ENCODE assay signal across 10 mouse cellular contexts in the genomic region with DNA sequence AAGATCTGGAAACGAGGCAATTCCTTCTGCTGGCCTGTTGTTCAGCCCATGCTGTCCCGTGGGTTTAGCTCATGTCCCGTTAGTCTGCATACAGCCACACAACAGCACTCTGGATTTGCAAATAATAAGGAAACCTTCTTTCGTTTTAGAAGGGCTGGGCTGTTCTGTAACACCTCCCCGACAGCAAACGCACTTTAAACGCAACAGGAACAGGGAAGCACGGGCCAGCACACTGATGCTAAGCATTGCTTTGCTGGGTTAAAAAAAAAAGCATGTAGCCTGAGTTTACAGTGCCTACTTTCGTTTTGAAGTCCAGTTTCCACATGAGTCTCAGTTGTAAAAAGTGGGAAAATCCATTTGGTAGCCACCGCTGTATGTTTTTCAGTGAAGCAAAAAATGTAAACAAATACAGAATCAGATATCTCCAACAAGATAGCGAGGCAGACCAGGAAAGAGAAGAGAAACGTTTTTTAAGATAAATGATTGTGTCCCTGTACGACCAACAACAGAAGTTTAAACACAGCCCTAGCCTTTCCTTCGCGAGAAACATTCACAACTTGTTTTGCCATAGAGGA. TPM values are rescaled to one million over a fixed set of nuclear protein-coding genes. Genes with fewer than 3 reads are reported as not detected.
A peak's percentile ranks its signal among the peaks of the same experiment; 100 is the strongest.
DNase-seq lines count a peak whose midpoint lies in the region; ATAC-seq and TF ChIP-seq lines count a peak whose summit lies in the region.
"Had no signal": no experiment of that assay in that cellular context is flagged by ENCODE, and none has a peak within 500 bp of the region (broad histone marks: within the 10 kb centered on the region; RNA-seq: fewer than 3 reads in every experiment).

No protein-coding gene starts in this region.

- TF ChIP-seq POLR2A in kidney, adult 2 months (IDR thresholded peaks at IDR 0.05; ENCODE audit: low read depth, low read length): no peak

- TF ChIP-seq CTCF in kidney, adult 2 months (conservative IDR thresholded peaks at IDR 0.05; ENCODE audit: insufficient read depth, insufficient read length, low read depth, low read length): no peak
- no peak for TF ChIP-seq CTCF in G1E (IDR thresholded peaks at IDR 0.05; ENCODE audit: low read depth, low read length)

- ATAC-seq in G1E (ENCODE audit: extremely low read depth, insufficient number of reproducible peaks, low FRiP score, poor library complexity, severe bottlenecking): no peak
- ATAC-seq in granulocyte monocyte progenitor cell, adult 5-6 weeks (replicated peaks; ENCODE audit: poor library complexity, severe bottlenecking): peak; percentile 29
- ATAC-seq in hindbrain, embryonic 16.5 days: no peak

- WGBS in kidney, adult 2 months: 71% methylated on average over 15 of the region's 15 CpGs
- 5% methylated on average over 15 of the region's 15 CpGs for WGBS in macrophage (ENCODE audit: missing documents)
- 81% methylated on average over 15 of the region's 15 CpGs for whole genome bisulfite sequencing in hindbrain, embryonic 16.5 days

- H3K27ac ChIP-seq in kidney, adult 2 months (ENCODE audit: insufficient read depth, low read depth, low read length): no peak overlapping the region
- H3K27ac ChIP-seq in macrophage: peak overlapping the region; percentile 59
- no peak overlapping the region for H3K27ac ChIP-seq in hindbrain, embryonic 16.5 days (ENCODE audit: low read depth, low read length)

- H3K4me3 ChIP-seq in kidney, adult 2 months (ENCODE audit: insufficient read depth, low read depth, low read length): peak overlapping the region; percentile 26; the same call in 1 of the 2 replicates
- peak overlapping the region; percentile 18; the same call in 1 of the 2 replicates for H3K4me3 ChIP-seq in G1E (ENCODE audit: low read depth, low read length)
- H3K4me3 ChIP-seq in macrophage (ENCODE audit: inconsistent target): peak overlapping the region; percentile 1; the same call in 1 of the 2 replicates
- H3K4me3 ChIP-seq in hindbrain, embryonic 16.5 days (ENCODE audit: low read length): no peak overlapping the region

- no peak overlapping the region for H3K9ac ChIP-seq in hindbrain, embryonic 16.5 days (ENCODE audit: low read depth, low read length)

- H3K9me3 ChIP-seq in G1E (replicated peaks): no peaks in the 10 kb centered on the region
- no peaks in the 10 kb centered on the region for H3K9me3 ChIP-seq in hindbrain, embryonic 16.5 days (ENCODE audit: control insufficient read depth, low read length)

- no peaks in the 10 kb centered on the region for H3K4me1 ChIP-seq in kidney, adult 2 months (ENCODE audit: control insufficient read depth, insufficient read depth, low read length)
- peaks cover 69% of the 10 kb centered on the region for H3K4me1 ChIP-seq in G1E (ENCODE audit: insufficient read depth, low read depth, low read length)
- H3K4me1 ChIP-seq in hindbrain, embryonic 16.5 days (ENCODE audit: control insufficient read depth, insufficient read depth, low read depth, low read length): no peaks in the 10 kb centered on the region

- no peaks in the 10 kb centered on the region; the same call in 1 of the 2 replicates for H3K27me3 ChIP-seq in kidney, adult 2 months (replicated peaks; ENCODE audit: control insufficient read depth, insufficient read depth, low read length)
- H3K27me3 ChIP-seq in G1E (ENCODE audit: insufficient read depth, low read length): no peaks in the 10 kb centered on the region
- no peaks in the 10 kb centered on the region for H3K27me3 ChIP-seq in hindbrain, embryonic 16.5 days (replicated peaks; ENCODE audit: control insufficient read depth, insufficient read depth, low read length)

- no peak for DNase-seq in kidney, adult 2 months
- DNase-seq in kidney, adult 8-10 months: no peak
- no peak for DNase-seq in G1E (ENCODE audit: low spot score)
- no peak for DNase-seq in left cerebral cortex, adult 11 months (ENCODE audit: low spot score)
- no peak for DNase-seq in right cerebral cortex, postnatal 25 days
- DNase-seq: kidney, postnatal 14 days had no signal

- H3K79me2 ChIP-seq in macrophage (ENCODE audit: inconsistent target): peaks cover 100% of the 10 kb centered on the region

- H3K4me2 ChIP-seq in hindbrain, embryonic 16.5 days (ENCODE audit: low read length): no peak overlapping the region

- no peaks in the 10 kb centered on the region for H3K36me3 ChIP-seq in kidney, adult 2 months (ENCODE audit: control insufficient read depth, insufficient read depth, low read length)
- H3K36me3 ChIP-seq in G1E (replicated peaks): peaks cover 58% of the 10 kb centered on the region
- H3K36me3 ChIP-seq in macrophage (ENCODE audit: inconsistent target): peaks cover 50% of the 10 kb centered on the region
- no peaks in the 10 kb centered on the region for H3K36me3 ChIP-seq in hindbrain, embryonic 16.5 days (ENCODE audit: control insufficient read depth, insufficient read depth, low read length)

RNA-seq across cellular contexts. Expression of gene Fyb, which starts 56.6 kb away (rescaled TPM):
- 3.0 and 84.9 TPM in 2 replicates for polyA plus RNA-seq in kidney, adult 2 months (2012; rRNA removed)
- total RNA-seq in G1E (2014; fragmentation: Nextera tagmentation): 292 and 317 TPM in 2 replicates
- 126 and 146 TPM in 2 replicates for total RNA-seq in G1E (2017)
- 1,103 and 1,581 TPM in 2 replicates for polyA plus RNA-seq in G1E (2012)
- 32.0 and 40.6 TPM in 2 replicates for total RNA-seq in granulocyte monocyte progenitor cell, adult 5-6 weeks (2014; fragmentation: Nextera tagmentation)
- total RNA-seq in granulocyte monocyte progenitor cell, adult 5-6 weeks (2017): 10.8 and 22.6 TPM in 2 replicates
- 1,000 to 10,000 TPM in 25 of 26 experiments, 100 to 1,000 TPM in 1; 946 to 4,580 (median 3,223) TPM for total RNA-seq in macrophage (2018; cell fraction: chromatin; rRNA removed)
- 1,000 to 10,000 TPM in 9 of 26 experiments, 100 to 1,000 TPM in 17; 417 to 1,132 (median 746) TPM for total RNA-seq in macrophage (2018; cell fraction: cytosol; rRNA removed)
- 1,000 to 10,000 TPM; 1,077 to 2,236 (median 1,801) TPM for total RNA-seq in macrophage (2018; cell fraction: nucleus; rRNA removed)
- polyA plus RNA-seq in macrophage (2018): 370 to 786 TPM (median 465 TPM) in 3 replicates
- 3.2 and 3.4 TPM in 2 replicates for polyA plus RNA-seq in hindbrain, embryonic 16.5 days (2015; fragmentation: Nextera tagmentation; extraction: Ambion mirVana)
- total RNA-seq: ES-E14 had no signal
